Mouse (Mus musculus) neural tube, embryonic 15.5 days (tissue): Measurements from ENCODE around the gene Myo1d. TPM values are rescaled to one million over a fixed set of nuclear protein-coding genes. Genes with fewer than 3 reads are reported as not detected.

ENCODE experiments used
- ATAC-seq: fragments of 200-750 bp; cut with Nextera tagmentation; 2 replicates; pipeline ENCODE4 v1.8.0; 2017; ENCODE audit warnings: mild to moderate bottlenecking, moderate TSS enrichment, moderate library complexity; ENCODE audit not compliant: low FRiP score
- H3K27ac ChIP-seq: fragments of 300-500 bp; sonication (generic); replicated peaks from 2 replicates; pipeline ENCODE4 v1.5.1; 2015; ENCODE audit warnings: mild to moderate bottlenecking, inconsistent platforms
- H3K27me3 ChIP-seq: fragments of 300-500 bp; sonication (generic); replicated peaks from 2 replicates; pipeline ENCODE4 v1.6.1; 2015; ENCODE audit warnings: inconsistent platforms
- H3K36me3 ChIP-seq: fragments of 300-500 bp; sonication (generic); 2 replicates; pipeline ENCODE4 v1.6.1; 2015; ENCODE audit warnings: inconsistent platforms
- H3K4me1 ChIP-seq: fragments of 300-500 bp; sonication (generic); 2 replicates; pipeline ENCODE4 v1.6.1; 2015; ENCODE audit warnings: inconsistent platforms
- H3K4me2 ChIP-seq: fragments of 300-500 bp; sonication (generic); 2 replicates; pipeline ENCODE4 v1.6.1; 2015; ENCODE audit warnings: inconsistent platforms, mild to moderate bottlenecking, moderate library complexity
- H3K4me3 ChIP-seq: fragments of 300-500 bp; sonication (generic); replicated peaks from 2 replicates; pipeline ENCODE4 v1.5.1; 2015; ENCODE audit warnings: mild to moderate bottlenecking, inconsistent platforms
- H3K9ac ChIP-seq: fragments of 300-500 bp; sonication (generic); replicated peaks from 2 replicates; pipeline ENCODE4 v1.6.1; 2015; ENCODE audit warnings: mild to moderate bottlenecking, inconsistent platforms
- H3K9me3 ChIP-seq: fragments of 300-500 bp; sonication (generic); replicated peaks from 2 replicates; pipeline ENCODE4 v1.6.1; 2016; ENCODE audit warnings: inconsistent platforms
- WGBS: fragments of 180-500 bp; shearing (Covaris S2); methylation state at CpG from one replicate; pipeline ENCODE4 v1.1.7; 2015; ENCODE audit warnings: mixed read lengths; 5-methylcytosine and 5-hydroxymethylcytosine counted together
- polyA plus RNA-seq: library from polyadenylated mRNA; unstranded; fragments of >200 nt; fragmentation: Nextera tagmentation; extraction: Ambion mirVana; gene quantifications from 2 replicates; pipeline ENCODE4 v1.2.1, GENCODE M21; 2015

Myo1d gene
- polyA plus RNA-seq, 1 experiment from 2014 or later, result 2.6 TPM

DNA sequence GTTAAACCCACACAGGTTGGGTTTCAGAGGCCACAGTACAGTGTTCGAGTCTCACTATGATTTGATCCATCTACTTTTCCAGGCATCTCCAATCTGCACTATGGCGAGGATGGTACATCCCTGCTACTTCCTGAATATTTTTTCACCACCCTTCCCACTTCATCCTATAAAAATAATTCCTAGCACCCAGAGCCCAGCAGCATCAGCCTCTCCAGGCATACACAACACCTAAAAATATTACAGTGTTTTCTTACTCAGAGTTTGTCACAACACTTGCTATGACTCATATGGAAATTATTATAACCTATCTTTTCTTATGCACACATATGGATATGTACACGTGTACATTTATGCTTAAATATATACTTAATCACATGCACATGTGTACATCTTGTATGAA lies 115.6 kb downstream of the Myo1d start:
- no peak overlapping the region for H3K4me3 ChIP-seq
- H3K27me3 ChIP-seq, result no peaks in the 10 kb centered on the region
- H3K9me3 ChIP-seq, result no peaks in the 10 kb centered on the region
- H3K9ac ChIP-seq, result no peak overlapping the region
- H3K36me3 ChIP-seq, result no peaks in the 10 kb centered on the region
- H3K4me1 ChIP-seq, result no peaks in the 10 kb centered on the region
- H3K27ac ChIP-seq, result no peak overlapping the region
- ATAC-seq, result no peak
- 92% methylated on average over 3 of the region's 3 CpGs for WGBS
- H3K4me2 ChIP-seq, result no peak overlapping the region

DNA sequence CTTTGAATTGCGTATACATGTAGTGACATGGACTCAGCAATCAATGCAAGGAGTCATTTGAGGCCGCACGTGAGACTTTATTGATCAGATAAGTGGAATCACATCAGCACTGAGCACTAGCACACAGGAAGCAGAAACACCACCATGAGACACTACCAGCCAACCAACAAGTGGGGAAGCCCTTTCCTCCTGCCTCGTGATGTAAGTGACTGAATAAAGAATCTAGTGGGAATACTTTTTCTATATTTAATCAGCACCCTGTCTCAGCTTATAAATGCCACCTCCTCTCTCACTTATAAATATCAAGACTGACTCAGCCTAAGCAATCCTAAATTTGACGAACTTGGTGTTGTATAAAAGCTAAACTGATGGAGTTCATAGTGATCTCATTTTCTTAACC lies 134.7 kb downstream of the Myo1d start:
- H3K4me3 ChIP-seq, result no peak overlapping the region
- no peak overlapping the region for H3K27ac ChIP-seq
- WGBS, result 89% methylated on average over 5 of the region's 5 CpGs
- H3K9ac ChIP-seq, result no peak overlapping the region
- no peaks in the 10 kb centered on the region for H3K4me1 ChIP-seq
- H3K27me3 ChIP-seq, result no peaks in the 10 kb centered on the region
- ATAC-seq, result no peak
- H3K9me3 ChIP-seq, result no peaks in the 10 kb centered on the region
- no peak overlapping the region for H3K4me2 ChIP-seq
- H3K36me3 ChIP-seq, result no peaks in the 10 kb centered on the region

DNA sequence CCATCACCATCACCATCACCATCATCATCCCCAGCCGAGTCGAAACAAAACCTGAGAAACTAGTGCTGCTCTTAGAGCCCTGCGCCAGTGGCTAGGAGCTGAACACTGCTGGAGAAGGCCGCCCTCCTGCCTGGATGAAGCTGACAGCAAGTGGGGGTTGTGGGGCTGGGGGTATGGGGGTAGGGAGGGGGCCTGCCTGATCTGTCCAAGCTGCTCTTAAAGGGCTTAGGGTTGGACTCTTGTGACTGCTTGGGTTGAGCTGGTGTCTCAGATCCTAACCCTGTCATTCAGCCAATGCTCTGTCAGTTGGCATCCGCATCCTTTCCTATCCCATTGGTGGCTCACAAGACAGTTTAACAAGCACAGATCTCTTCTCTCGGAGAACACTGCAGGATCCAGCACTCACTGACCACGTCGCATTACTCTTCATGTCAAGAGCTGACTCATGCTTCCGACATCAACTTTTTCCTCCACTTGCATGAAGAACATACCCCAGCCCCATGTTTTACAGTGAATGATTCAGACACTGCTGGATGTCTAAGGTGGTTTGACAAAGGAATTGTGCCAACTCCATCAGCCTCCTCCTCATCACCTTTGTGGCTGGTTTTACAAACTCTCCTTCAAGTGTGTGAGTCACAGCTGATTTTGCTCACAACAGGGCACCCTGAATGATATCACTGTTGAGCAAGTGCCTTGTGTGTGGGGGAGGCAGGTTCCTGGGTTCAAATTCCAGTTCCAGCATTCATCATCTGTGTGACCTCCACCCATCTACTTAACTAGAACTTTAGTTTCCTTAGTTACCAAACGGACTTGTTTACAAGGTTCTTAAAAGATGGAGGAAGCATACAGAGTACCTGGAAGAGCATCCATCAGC lies 150.6 kb downstream of the Myo1d start:
- WGBS, result 91% methylated on average over 10 of the region's 10 CpGs
- no peak for ATAC-seq

DNA sequence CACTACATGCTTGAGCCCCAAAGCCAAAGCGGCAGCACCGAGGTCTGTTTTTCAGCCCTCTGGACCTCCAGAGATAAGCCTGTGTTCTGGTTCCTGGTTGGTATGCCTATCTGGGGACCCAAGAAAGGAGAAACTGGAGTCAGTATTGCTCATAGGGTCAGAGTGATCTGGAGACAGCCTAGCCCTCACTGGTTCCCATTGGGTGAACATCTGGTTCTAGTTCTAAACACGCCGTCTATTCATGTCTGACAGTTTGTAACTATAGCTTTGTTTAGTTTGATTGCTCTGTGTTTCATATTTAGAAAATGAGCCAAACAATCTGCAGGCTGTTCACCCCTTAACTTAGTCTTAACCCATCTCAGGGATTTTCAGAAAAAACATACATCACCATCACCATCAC lies 151.2 kb downstream of the Myo1d start:
- WGBS, result 95% methylated on average over 4 of the region's 4 CpGs
- Histone ChIP-seq H3K27ac (no peak overlapping the region), H3K4me2 (no peak overlapping the region), H3K4me1 (peaks cover 2% of the 10 kb centered on the region; the same call in 1 of the 2 replicates), H3K4me3 (no peak overlapping the region), H3K9me3 (no peaks in the 10 kb centered on the region), H3K36me3 (no peaks in the 10 kb centered on the region), H3K9ac (no peak overlapping the region), H3K27me3 (no peaks in the 10 kb centered on the region)
- no peak for ATAC-seq

More for the DNA sequence above, 150.6 kb downstream of the Myo1d start:
- no peaks in the 10 kb centered on the region for H3K4me1 ChIP-seq
- no peak overlapping the region for H3K27ac ChIP-seq
- no peak overlapping the region for H3K4me3 ChIP-seq
- no peaks in the 10 kb centered on the region for H3K27me3 ChIP-seq
- no peak overlapping the region for H3K4me2 ChIP-seq
- no peaks in the 10 kb centered on the region for H3K36me3 ChIP-seq
- H3K9ac ChIP-seq, result no peak overlapping the region
- no peaks in the 10 kb centered on the region for H3K9me3 ChIP-seq

DNA sequence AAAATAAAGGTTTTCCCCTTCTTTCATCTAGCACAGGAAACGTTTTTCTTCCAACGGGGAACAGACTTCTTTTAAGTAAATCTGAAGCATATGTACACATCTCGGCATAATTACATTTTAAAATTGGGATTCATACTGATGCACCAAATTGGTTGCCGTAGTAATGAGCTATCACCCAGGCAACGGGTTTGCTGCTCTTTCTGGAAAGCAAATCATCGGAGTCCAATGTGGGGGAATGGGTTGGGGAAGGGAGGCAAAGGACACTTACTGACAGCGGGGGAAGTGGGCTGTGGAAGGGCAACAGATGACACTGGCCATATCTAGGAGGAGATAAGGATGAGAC lies 156.8 kb downstream of the Myo1d start:
- 8% methylated on average over 7 of the region's 7 CpGs for WGBS
- no peaks in the 10 kb centered on the region for H3K27me3 ChIP-seq
- peaks cover 21% of the 10 kb centered on the region for H3K4me1 ChIP-seq
- H3K4me2 ChIP-seq, result peak overlapping the region; percentile 52
- ATAC-seq, result peak; percentile 91
- H3K4me3 ChIP-seq, result peak overlapping the region; percentile 11; the same call in 1 of the 2 replicates
- H3K9me3 ChIP-seq, result no peaks in the 10 kb centered on the region
- H3K9ac ChIP-seq, result 0 out of 2 replicates have a peak overlapping the region, but pooled peaks have one; percentile 31
- peak overlapping the region; percentile 94 for H3K27ac ChIP-seq
- H3K36me3 ChIP-seq, result no peaks in the 10 kb centered on the region

DNA sequence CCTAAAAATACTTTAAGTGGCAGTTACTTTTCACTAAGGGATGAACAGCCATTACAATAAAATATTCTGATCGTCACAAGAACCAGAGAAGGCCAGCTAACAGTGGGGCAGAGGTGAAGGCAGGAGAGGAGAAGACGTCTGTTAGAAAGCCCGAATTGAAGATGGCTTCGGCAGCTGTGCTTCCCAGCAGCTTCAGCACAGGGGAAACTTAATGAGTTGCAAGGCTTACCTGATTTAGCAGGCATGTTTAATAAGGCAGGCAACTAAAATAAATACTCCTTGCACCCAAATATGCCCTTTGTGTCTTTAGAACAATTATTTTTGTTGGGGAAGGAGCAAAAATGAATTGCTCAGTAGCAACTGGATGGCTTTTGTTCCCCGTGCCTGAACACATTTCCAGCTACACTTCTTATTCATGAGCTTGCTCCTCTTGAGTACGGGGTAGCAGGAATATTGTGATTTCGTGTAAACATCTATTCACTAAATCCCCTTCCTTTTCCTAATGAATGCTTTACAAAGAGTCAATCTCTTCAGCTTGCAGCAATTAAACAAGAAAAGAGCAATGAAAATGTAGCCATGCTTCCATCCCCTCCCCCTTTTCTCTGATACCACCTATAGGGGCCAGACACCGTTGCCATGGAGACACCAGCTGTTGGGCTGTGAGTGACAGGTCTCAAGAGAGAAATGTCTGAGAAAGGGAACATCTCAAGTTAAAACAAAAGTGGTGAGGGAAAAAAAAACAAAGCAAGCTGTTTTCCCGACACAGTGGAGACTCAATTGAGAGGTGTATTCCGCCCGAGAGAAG lies 157.4 kb downstream of the Myo1d start:
- Histone ChIP-seq H3K27ac (peak overlapping the region; percentile 94), H3K9me3 (no peaks in the 10 kb centered on the region), H3K4me1 (peaks cover 21% of the 10 kb centered on the region), H3K36me3 (no peaks in the 10 kb centered on the region), H3K27me3 (no peaks in the 10 kb centered on the region), H3K9ac (peak overlapping the region; percentile 30), H3K4me2 (peak overlapping the region; percentile 52), H3K4me3 (peak overlapping the region; percentile 11; the same call in 1 of the 2 replicates)
- 7% methylated on average over 11 of the region's 11 CpGs for WGBS
- ATAC-seq, result peak; percentile 94

DNA sequence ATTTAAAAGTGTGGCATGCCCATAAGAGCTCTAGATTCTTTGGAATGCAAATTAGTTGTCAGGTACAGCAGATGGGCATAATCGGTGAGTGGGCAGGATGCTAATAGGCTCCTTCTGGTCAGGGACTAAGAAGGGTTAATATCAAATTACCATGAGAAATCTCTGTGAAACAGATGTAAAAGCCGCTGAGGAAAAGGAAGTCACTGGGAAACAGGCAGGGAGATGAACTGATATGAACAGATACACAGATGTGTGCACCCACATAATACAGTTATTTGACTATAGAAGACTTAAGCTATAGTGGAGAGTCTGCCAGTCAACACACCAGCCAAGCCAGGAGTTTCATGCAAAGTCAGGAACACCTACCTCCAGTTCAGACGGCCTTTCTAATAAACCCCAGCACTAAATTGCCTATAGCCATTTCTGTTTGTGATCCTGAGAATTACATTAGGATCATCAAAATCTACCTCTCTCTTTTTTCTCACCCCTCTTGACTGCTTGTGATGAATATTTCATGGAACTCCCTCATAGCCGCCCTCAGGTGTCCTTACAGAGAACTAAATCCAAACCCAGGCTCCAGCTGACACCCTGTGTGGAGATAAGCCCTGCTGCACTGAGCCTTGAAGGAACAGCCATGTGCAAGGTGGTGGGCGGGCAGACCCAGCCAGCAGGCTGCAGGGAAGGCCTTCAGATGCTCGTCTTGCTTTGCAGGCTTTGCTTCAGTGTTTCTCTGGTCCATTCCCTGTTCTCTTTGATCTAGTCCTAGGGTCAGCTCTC lies 164.7 kb downstream of the Myo1d start:
- H3K36me3 ChIP-seq, result no peaks in the 10 kb centered on the region
- no peak overlapping the region for H3K4me2 ChIP-seq
- H3K4me1 ChIP-seq, result 0 out of 2 replicates have a peak, but pooled peaks cover 14% of the 10 kb centered on the region
- 44% methylated on average over 6 of the region's 6 CpGs for WGBS
- H3K27ac ChIP-seq, result peak overlapping the region; percentile 30; the same call in 1 of the 2 replicates
- no peaks in the 10 kb centered on the region for H3K9me3 ChIP-seq
- no peak overlapping the region for H3K4me3 ChIP-seq
- ATAC-seq, result no peak
- H3K9ac ChIP-seq, result no peak overlapping the region
- H3K27me3 ChIP-seq, result no peaks in the 10 kb centered on the region

DNA sequence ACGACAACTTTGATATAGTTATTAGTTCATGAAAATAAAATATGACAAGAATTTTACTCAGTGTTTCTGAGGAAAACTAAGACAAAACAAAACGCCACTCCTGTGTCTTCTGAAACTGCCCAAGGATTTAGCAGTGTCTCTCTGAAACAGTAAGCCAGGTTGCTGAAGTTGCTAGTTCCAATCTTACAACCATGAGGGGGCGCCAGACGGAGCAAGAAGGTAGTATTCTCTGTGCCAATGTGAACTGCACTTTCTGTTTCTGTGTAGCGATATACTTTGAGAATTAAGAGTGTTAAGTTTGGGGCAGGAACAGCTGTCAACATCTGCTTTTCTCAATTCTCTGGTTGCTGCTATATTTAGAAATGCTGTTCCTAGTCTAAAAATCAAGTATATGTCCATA lies 165.4 kb downstream of the Myo1d start:
- 0 out of 2 replicates have a peak, but pooled peaks cover 11% of the 10 kb centered on the region for H3K4me1 ChIP-seq

DNA sequence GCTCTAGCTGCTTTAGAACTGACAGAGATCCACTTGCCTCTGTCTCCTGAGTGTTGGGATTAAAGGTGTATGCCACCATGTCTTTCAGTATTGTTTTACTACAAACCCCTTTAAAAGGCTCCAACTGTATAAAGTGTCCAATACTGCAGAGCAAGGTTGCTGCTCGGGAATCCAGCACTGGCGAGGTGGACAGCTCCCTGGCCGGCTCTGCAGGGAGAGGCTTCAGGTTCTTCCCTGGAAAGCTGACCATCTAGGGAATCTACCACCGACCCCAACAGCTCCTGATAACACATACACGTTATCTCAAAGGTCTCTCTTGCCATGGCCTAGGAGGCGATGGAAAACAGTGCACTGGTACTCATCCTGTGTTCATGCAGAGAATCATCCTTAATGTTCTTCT lies 166.3 kb downstream of the Myo1d start:
- Histone ChIP-seq H3K4me1 (0 out of 2 replicates have a peak, but pooled peaks cover 11% of the 10 kb centered on the region), H3K9me3 (no peaks in the 10 kb centered on the region), H3K27me3 (no peaks in the 10 kb centered on the region), H3K4me3 (no peak overlapping the region), H3K36me3 (no peaks in the 10 kb centered on the region), H3K4me2 (no peak overlapping the region), H3K9ac (no peak overlapping the region), H3K27ac (no peak overlapping the region)
- WGBS, result 30% methylated on average over 6 of the region's 6 CpGs
- ATAC-seq, result no peak

More for the DNA sequence above, 165.4 kb downstream of the Myo1d start:
- no peak overlapping the region for H3K4me3 ChIP-seq
- H3K9ac ChIP-seq, result no peak overlapping the region
- no peak for ATAC-seq
- H3K36me3 ChIP-seq, result no peaks in the 10 kb centered on the region
- no peaks in the 10 kb centered on the region for H3K9me3 ChIP-seq
- H3K27me3 ChIP-seq, result no peaks in the 10 kb centered on the region
- 38% methylated on average over 5 of the region's 5 CpGs for WGBS
- no peak overlapping the region for H3K4me2 ChIP-seq
- no peak overlapping the region for H3K27ac ChIP-seq

DNA sequence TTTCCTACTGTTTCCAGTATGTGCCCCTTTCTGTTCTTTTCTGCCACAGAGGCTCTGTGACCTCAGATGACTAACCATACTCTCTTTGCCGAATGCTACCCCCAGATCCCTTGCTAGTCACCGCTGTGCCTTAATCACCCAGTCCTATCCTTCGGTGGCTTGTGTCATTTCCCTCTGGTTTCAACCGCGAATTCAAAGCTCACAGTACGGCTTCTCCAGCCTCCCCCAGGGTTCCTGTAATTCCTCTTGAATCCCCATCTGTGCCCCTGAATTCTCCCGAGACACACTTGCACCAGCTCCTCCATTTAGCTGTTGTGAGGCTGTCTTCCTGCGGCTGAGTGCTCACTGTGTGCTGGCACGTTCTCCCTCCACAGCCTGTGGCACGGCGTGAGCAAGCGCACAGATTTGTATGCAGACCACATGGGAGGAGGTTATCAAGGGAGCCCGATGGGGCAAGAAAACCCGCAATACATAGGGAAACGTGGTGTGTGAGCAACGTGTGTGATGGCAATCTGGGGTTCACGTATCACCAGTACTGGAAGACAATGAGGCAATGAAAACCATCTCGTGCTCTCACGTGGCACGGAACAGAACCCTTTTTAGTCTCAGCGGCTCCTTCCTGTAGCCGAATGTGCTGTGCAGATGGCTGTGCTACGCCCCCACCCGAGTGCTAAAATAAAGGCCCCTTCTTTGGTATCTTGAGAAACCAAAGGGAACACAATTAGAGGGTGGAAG lies 177.0 kb downstream of the Myo1d start:
- peak overlapping the region; percentile 85 for H3K27ac ChIP-seq
- H3K36me3 ChIP-seq, result no peaks in the 10 kb centered on the region
- WGBS, result 2% methylated on average over 24 of the region's 24 CpGs
- H3K4me1 ChIP-seq, result peaks cover 17% of the 10 kb centered on the region
- peak overlapping the region; percentile 44 for H3K9ac ChIP-seq
- H3K4me3 ChIP-seq, result peak overlapping the region; percentile 29
- ATAC-seq, result peak; percentile 80
- H3K4me2 ChIP-seq, result peak overlapping the region; percentile 59
- H3K9me3 ChIP-seq, result no peaks in the 10 kb centered on the region
- 0 out of 2 replicates have a peak, but pooled peaks cover 7% of the 10 kb centered on the region for H3K27me3 ChIP-seq
